Mouse (Mus musculus) layer of hippocampus, adult 9-10 months (tissue): ENCODE results near the gene Actl11.

Source experiments
- DNase-seq: peaks from one replicate; pipeline ENCODE4 v3.0.0; 2022; ENCODE audit warnings: low spot score

The Actl11 gene

DNA sequence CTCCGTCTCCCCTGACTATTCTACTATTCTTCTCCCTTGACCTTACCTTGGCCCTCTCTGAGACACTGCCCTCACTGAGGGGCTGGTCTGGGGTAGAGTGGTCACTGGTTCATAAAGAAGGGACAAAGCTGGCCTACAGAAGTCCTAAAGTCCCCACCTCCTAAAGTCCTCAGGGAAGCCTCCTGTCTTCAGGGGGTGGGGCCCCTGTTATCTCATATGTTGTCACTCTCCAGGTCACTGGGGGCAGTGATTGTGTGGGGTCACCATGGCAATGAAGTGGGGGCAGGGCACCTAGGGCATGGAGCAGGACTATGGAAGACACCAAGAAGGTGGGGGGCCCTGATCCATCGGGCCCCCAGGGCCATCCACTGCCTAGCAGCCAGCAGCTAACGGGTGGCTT lies at the start of gene Actl11:
Gene Actl11, plus strand, starts transcription at position 301 of the 400 bp plus-strand sequence.
- no peak for DNase-seq

DNA sequence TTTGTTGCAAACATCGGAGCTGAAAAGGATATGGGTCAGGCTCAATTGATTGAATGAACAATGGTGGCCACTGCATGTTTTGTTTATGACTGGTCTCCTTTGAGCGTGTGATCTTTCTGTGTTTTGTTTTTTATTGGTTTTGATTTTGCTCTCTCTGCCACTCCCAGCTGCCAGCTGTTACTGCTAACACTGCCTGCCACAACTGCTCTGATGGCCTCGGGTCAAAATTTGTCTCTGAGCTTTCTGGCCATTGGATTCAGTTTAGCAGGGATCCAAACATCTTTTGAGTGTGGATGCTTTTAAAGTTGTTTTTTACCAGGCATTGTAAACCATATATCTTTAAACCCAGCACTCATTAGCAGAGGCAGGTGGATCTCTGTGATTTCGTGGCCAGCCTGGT lies 47.9 kb upstream of the Actl11 start:
- DNase-seq: no peak

DNA sequence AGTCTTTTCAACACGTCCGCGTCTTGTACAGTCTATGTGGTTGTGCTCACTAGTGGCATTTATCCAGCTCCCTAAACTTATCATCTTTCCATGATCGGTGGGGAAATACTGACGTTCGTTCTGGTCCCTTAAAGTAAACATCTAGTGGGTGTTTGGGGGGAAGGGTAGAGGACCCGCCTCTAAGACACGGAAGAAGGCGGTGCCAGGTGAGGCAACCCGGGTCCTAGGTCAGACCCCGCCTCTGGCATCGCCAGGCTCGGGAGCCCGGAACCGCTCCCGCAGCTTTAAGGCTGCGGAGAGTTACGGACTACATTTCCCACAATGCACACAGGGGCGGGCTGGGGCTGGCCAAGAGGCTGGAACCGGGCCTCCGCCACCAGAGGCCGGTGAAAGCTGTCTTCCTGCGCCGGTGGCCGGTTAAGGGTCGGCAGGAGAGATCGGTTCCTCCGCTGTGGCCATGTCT lies 40.4 kb upstream of the Actl11 start, which contains the start of gene Mon1a:
Gene Mon1a, plus strand, starts transcription at position 348 of the 463 bp plus-strand sequence.
- DNase-seq: peak; percentile 69

DNA sequence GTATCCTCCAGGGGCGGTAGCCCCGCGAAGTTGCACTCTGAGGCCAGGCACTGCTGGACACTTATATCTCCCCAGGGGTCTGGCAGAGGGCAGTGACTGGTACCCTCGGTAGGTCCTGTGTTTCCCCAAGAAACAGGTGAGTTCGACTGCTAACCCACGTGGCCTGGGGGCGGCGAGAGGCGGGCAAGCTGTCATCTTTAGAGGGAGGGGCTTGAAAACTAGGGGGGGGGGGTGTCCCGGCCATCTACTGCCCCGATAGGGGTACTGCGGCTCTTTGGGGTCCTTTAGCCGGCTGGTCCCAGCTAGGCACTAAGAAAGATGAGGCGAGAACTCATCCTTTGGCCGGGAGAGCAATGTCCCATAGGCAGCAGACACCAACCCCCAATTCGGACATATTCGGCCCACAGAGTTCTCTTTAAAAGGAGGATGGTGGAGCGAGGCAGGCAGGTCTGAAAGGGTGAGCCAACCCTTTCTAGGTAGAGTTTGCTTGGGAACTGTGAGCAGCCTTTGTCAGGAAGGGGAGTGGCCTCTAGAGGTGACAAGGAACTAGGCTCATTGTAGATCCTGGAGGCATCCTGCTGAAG lies 39.9 kb upstream of the Actl11 start:
- no peak for DNase-seq

DNA sequence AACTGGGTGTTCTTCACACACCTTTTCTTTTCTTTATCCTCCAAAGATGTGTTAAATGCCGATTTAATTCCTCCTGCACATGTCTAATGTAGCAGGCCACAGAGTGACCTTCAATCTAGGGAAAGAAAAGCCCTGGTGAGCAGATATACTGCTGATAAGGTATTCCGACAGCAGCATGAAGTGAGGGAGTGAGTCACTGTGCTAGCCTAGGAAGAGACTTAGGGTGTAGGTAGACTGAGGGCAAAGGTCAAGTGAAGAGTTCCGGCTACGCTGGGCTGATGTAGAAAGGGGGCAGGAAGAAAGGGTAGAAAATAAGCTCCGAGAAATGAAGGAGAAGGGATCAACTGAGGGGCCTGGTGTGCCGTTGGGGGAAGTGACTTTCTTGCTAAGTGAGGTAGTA lies 38.0 kb upstream of the Actl11 start:
- no peak for DNase-seq

DNA sequence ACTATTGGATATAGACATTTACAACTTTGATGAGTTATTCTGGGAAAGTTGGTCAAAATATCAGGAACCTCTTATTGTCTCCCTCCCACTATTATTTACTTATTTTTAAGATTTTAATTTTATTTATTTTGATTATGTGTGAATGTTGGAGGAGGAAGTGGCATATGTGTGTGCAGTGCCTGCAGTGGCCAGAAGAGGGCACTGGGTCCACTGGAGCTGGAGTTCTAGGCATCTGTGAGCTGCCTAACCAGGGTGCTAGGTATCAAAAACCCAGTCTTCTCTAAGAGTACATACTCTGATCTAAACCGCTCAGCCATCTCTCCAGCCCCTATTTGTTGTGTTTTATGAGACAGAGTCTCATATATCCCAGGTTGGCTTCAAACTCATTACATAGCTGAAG lies 37.2 kb upstream of the Actl11 start:
- DNase-seq: no peak

DNA sequence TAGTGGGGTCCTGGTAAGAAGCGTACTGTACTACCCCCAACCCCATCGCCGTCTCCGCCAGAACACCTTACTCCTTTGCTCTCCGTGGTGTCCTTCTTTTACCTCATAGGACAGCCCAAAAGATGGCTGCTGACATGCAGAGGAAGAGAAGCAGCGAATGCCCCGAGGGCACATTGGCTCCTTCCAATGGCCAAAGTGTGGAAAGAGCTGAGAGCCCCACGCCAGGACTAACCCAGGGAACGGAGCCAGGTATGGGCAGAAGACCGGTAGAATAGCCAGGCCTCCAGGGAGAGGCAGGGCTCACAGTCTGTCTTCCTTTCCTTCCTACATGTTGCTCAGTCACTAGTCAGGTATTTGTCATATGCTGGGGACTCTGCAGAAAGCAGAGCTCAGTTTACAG lies 29.7 kb upstream of the Actl11 start:
- no peak for DNase-seq

DNA sequence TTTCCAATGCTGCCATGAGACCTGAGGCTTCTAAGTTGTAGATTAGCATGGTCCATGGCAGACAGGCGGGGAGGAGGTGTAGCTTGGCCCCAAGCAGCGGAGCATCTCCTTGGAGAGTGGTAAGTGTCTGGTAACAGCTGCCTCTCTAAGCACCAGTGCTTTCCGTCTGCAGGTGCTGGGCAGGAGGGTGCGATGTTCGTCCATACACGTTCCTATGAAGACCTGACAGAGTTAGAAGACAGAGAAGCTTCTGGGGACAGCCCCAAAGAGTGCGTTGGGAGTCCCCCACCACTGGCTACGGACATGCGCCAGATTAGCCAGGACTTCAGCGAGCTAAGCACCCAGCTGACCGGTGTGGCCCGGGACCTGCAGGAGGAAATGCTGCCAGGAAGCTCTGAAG lies 28.4 kb upstream of the Actl11 start:
- no peak for DNase-seq

DNA sequence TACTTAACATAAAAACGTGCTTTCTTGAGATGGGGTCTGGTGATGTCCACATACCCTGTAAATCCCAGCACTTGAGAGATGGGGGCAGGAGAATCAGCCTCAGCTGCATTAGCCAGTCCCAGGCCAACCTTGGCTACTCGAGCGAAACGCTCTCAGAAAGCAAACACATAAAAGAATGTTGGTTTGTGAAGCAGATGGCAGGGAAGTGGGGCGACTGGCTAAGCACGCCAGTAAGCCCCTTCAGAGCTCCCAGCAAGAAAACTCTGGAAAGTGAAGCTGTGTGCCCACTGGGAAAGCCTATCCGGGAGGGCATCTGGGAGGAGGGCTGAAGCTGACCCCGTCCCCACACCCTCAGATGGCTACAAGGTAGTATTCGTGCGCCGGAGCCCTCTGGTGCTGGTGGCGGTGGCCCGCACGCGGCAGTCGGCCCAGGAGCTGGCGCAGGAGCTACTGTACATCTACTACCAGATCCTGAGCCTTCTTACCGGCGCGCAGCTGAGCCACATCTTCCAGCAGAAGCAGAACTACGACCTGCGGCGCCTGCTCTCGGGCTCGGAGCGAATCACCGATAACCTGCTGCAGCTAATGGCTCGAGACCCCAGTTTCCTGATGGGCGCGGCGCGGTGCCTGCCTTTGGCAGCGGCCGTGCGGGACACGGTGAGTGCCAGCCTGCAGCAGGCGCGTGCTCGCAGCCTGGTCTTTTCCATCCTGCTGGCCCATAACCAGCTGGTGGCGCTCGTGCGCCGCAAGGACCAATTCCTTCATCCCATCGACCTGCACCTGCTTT lies 27.2 kb upstream of the Actl11 start:
- no peak for DNase-seq

DNA sequence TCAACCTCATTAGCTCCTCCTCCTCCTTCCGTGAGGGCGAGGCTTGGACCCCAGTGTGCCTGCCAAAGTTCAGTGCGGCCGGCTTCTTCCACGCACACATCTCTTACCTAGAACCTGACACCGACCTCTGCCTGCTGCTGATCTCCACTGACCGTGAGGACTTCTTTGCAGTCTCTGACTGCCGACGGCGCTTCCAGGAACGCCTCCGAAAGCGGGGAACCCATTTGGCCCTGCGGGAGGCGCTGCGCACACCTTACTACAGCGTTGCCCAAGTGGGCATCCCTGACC lies 26.7 kb upstream of the Actl11 start:
- DNase-seq: no peak

DNA sequence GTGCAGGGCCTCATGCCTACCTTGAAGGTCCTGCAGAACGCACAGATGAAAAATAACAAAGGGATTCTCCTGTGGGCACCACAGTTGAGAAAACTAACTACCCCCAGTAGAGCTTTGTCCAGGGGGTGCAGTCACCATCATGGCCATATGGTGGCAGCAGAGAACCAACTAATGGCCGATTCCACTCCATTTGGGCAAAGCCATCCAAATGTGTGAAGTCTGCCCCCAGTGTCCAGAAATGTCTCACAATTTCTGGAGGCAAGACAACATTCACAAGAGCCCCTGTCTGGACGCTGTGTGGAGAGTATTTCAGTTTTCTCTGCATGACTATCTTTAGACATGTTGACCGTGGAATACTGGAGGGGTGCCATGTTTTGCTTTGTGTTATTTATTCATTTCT lies 23.5 kb upstream of the Actl11 start:
- DNase-seq: peak; percentile 84

DNA sequence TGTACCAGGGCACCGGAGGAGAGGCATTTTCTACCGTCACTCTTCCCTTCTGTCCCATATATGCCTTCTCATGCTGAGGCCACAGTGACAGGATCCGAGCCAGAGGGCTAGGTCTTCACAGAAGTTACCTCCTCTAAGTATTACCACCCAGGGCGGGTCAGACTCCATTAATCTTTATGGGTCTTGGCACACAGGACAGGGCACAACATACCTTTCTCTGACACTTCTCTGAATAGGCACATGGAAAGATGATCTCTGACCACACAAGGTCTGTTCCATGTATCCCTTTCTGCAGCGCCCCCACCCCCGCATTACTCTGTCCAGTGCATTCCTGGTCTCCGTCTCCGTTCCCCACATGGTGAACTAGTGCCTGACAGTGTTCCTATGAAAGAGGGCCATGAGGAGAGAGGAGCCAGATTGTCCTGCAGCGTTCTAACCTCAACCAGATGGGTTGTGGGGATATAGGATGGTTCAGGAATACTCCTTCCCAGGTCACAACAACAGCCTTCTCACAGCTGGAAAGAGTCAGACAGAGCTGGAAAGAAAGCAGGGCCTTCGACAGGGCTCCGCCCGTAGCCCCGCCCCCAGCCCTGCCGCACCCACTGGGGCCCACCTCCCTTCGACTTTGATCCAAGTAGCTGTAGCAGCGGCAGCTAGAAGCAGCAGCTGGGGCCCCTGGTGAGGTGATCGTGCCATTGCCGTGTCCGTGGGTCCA lies 21.9 kb upstream of the Actl11 start, which contains the start of gene Mst1r:
Gene Mst1r, plus strand, starts transcription at position 622 of the 715 bp plus-strand sequence.
- DNase-seq: no peak

DNA sequence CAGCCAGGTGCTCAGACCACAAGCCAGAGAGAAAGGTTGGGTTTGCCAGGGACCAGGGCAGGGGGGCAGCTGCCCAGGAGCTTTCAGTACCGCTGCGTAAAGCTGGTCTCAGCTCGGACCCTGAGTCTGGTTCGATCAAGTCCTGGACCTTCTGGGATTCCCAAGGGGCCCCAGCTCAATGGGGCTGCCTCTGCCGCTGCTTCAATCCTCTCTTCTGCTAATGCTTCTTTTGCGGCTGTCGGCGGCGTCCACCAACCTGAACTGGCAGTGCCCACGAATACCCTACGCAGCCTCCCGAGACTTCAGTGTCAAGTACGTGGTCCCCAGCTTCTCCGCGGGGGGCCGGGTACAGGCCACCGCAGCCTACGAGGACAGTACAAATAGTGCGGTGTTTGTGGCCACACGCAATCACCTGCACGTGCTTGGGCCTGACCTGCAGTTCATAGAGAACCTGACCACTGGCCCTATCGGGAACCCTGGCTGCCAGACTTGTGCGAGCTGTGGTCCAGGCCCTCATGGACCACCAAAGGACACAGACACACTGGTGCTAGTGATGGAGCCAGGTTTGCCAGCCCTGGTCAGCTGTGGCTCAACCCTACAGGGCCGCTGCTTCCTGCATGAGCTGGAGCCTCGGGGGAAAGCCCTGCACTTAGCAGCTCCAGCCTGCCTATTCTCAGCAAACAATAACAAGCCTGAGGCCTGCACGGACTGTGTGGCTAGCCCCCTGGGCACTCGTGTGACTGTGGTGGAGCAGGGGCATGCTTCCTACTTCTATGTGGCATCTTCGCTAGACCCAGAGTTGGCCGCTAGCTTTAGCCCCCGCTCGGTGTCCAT lies 21.1 kb upstream of the Actl11 start:
- DNase-seq: no peak

DNA sequence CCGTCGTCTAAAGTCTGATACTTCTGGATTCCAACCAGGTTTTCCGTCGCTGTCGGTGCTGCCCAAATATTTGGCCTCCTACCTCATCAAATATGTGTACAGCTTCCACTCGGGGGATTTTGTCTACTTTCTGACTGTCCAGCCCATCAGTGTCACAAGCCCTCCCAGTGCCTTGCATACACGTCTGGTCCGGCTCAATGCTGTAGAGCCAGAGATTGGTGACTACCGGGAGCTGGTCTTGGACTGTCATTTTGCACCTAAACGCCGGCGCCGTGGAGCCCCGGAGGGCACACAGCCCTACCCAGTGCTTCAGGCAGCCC lies 20.5 kb upstream of the Actl11 start:
- no peak for DNase-seq

DNA sequence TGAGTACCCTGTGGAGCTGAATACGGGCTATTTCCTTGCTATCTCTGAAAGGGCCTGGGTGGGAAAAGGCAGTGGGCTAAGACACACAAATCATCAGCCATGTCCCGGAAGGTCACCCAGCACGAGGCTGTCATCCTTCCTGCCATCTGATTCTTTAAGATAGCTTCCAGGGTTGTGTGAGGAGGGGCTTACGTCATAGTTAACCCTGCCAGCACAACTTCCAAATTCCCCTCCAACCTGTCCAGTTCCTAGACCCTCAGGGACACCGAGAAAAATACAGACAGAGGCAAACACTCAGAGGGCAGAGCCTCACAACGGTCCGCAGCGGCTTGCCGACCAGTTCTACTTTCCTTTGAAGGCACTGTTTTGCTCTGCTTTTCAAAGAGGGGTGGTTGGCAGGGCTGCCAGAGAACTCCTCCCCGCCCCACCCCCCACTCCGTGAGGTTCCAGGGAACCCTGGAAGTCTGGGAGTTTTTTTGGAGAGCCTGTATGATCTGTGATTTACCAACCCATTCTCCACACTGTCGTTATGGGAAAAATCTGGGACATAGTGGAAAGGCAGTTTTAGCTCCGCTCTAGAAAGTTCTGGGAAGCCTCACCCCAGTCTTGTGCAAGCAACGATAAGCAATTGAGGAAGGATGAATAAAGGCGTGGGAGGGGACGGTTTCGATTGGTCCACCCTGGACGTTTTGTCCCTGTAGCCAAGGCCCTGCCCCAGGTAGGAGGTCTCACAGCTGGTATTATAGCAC lies 19.7 kb upstream of the Actl11 start:
- no peak for DNase-seq

DNA sequence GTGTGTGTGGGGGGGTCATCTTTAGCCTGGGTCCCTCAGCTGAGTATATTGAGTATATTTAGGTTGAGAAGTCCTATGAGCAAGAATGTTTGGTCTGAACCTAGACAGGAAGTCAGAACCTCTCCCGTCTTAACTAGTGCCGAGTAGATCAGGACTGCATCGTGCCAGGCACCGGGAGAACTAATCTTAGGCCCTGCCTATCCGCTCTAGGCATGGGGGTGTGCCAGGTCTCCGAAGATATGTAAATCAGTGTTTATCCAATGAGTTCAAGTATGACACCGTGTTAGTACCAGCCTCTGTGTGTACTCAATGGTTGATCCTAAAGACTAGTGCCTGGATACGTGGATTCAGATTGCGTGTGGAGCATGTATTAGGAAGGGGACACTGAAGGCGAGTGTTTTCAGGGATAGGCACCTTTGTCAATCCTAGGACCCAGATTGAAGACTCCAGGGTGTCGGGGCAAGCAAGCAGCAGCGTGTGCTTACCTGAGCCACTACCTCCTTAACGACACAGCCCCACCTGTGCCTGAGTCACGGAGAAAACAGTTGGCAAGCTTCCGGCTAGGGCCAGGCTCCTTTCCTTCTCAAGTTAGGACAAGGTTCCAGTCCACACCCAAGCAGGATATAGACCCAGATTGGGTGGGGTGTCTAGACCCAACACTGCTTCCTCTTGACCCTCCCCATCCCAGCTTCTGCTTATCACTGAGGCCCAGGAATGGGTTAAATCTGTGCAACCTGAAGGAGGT lies 18.1 kb upstream of the Actl11 start:
- DNase-seq: no peak

DNA sequence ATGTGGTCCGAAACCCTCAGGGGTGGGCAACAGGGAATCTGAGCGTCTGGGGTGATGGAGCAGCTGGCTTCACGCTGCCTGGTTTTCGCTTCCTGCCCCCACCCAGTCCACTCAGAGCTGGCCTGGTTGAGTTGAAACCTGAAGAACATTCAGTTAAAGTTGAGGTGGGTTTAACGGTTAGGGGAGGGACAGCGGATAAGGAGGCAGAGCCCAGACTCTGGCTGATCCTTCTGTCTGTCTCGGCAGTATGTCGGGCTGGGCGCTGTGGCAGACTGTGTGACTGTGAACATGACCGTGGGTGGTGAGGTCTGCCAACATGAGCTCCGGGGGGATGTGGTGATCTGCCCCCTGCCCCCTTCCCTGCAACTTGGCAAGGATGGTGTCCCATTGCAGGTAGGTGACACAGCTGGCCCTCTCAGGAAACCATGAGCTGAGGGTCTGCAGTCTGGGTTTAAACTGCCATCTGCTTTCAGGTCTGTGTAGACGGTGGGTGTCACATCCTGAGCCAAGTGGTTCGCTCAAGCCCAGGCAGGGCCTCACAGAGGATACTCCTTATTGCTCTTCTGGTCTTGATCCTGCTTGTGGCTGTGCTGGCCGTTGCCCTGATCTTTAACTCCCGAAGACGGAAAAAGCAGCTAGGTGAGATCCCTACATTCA lies 13.4 kb upstream of the Actl11 start:
- DNase-seq: no peak

DNA sequence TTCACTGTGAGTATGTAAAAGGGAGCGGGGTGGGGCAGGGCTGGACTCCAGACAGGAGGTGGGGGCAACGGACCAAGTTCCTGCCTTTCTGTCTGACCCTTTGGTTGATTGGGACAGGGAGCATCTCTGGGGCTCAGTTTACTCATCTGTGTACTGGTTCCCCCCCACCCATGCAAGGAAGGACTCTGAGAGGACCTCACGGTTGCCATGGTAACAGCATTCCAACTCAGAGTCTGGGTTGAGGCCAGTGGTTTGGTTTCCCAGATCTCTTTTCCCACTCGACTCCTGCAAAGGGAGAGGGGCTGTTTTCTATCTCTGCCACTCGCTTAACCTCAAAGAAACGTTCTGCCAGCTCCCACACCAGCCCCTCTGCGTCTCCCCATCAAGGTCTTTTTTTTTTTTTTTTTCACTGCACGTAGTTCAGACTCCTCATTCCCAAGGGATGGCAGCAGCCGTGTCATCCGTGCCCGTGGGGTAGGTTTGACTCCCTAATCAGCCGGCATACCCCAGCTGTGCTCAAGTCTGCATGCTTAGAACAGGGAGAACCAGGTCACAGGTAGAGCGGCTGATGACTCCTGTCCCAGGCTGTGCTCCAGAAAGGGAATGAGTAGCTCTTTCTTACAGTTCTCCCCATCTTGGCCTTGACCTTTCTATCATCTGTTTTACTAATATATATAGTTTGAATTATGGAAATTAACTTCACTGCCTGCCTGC lies 10.2 kb upstream of the Actl11 start:
- DNase-seq: no peak

DNA sequence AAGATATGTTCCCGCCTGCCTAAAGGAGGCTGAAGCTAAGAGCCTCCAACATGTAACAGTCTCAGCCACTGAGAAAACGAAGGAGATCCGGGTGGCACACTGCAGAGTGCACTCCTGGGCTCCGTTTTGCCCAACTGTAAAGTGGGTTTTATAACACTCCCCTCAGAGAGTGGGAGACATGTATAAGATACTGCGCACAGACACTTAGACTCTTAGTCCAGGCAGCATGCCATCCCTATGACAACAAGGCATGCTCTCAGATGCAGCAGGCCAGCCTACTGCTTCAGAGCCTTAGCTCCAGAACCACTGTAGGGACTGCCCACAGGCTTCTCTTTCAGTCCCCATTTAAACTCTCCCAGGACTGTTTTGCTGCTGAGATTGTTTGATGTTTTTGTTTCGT lies 9.4 kb upstream of the Actl11 start:
- no peak for DNase-seq

DNA sequence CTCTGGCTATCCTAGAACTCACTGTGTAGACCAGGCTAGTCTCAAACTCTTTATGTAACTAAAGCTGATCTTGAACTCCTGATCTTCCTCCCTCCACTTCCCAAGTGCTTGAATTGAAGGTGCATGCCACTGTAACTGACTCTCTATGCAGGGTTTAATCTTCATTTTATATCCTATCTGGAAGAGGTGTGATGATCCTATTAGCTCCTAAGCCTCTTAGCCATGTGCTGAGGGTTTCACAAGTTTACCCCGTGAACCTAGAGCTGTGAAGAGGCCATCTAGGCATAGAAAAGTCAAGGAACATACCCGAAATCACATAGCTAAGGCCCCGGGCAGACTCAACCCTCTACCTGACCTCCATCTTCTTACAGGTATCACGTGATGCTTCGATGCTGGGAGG lies 8.8 kb upstream of the Actl11 start:
- no peak for DNase-seq
